Mouse (Mus musculus): ENCODE measurements at regions not wholly inside any gene's neighbourhood (a gene's known extent, or its start where the extent isn't known, plus 50 kb on each side); places are given as distances from the start of the nearest gene placed in this dataset.

GRCm38 (mm10) chr5:50778221-50778620 is 719.4 kb upstream of the Adgra3 start:
- ATAC-seq (replicated peaks; ENCODE audit: low FRiP score, low read depth) = no peak
- no peak overlapping the region for H3K27ac ChIP-seq
- 94% methylated on average over 6 of the region's 6 CpGs for WGBS

GRCm38 (mm10) chr5:50762261-50762660 is 703.5 kb upstream of the Adgra3 start:
- no peak for ATAC-seq (replicated peaks; ENCODE audit: low FRiP score, low read depth)
- Histone ChIP-seq H3K4me1 (replicated peaks; ENCODE audit: insufficient read depth, low read length) (no peaks in the 10 kb centered on the region), H3K4me3 (replicated peaks; ENCODE audit: low read depth, low read length) (no peak overlapping the region), H3K27ac (no peak overlapping the region), H3K4me2 (ENCODE audit: low read length) (no peak overlapping the region), H3K9me3 (replicated peaks; ENCODE audit: low read length) (no peaks in the 10 kb centered on the region), H3K36me3 (ENCODE audit: insufficient read depth, low read length) (no peaks in the 10 kb centered on the region), H3K27me3 (ENCODE audit: insufficient read depth, low read length) (no peaks in the 10 kb centered on the region), H3K9ac (ENCODE audit: low read depth, low read length) (no peak overlapping the region)
- 72% methylated on average over 5 of the region's 5 CpGs for WGBS
- DNase-seq (ENCODE audit: low spot score) = no peak
- TF ChIP-seq CTCF (IDR thresholded peaks at IDR 0.05; ENCODE audit: low read depth) = no peak

More at GRCm38 (mm10) chr5:50778221-50778620, 719.4 kb upstream of the Adgra3 start:
- no peak overlapping the region for H3K9ac ChIP-seq (ENCODE audit: low read depth, low read length)
- H3K4me1 ChIP-seq (replicated peaks; ENCODE audit: insufficient read depth, low read length) = no peaks in the 10 kb centered on the region
- DNase-seq (ENCODE audit: low spot score) = no peak
- H3K27me3 ChIP-seq (ENCODE audit: insufficient read depth, low read length) = no peaks in the 10 kb centered on the region
- no peak overlapping the region for H3K4me3 ChIP-seq (replicated peaks; ENCODE audit: low read depth, low read length)
- no peaks in the 10 kb centered on the region for H3K36me3 ChIP-seq (ENCODE audit: insufficient read depth, low read length)
- no peak overlapping the region for H3K4me2 ChIP-seq (ENCODE audit: low read length)
- H3K9me3 ChIP-seq (replicated peaks; ENCODE audit: low read length) = no peaks in the 10 kb centered on the region
- TF ChIP-seq CTCF (IDR thresholded peaks at IDR 0.05; ENCODE audit: low read depth) = no peak

- 90% methylated on average over 3 of the region's 3 CpGs for WGBS
Measured at GRCm38 (mm10) chr5:50760386-50760785, 701.6 kb upstream of the Adgra3 start.

GRCm38 (mm10) chr5:50752766-50753165 is 694.0 kb upstream of the Adgra3 start:
- no peak overlapping the region for H3K4me2 ChIP-seq (ENCODE audit: low read length)
- no peak for ATAC-seq (replicated peaks; ENCODE audit: low FRiP score, low read depth)
- no peaks in the 10 kb centered on the region for H3K4me1 ChIP-seq (replicated peaks; ENCODE audit: insufficient read depth, low read length)
- H3K27me3 ChIP-seq (ENCODE audit: insufficient read depth, low read length) = no peaks in the 10 kb centered on the region
- H3K9ac ChIP-seq (ENCODE audit: low read depth, low read length) = no peak overlapping the region
- peak; percentile 13 for DNase-seq (ENCODE audit: low spot score)
- 63% methylated on average over 1 of the region's 1 CpGs for WGBS
- H3K36me3 ChIP-seq (ENCODE audit: insufficient read depth, low read length) = no peaks in the 10 kb centered on the region
- TF ChIP-seq CTCF (IDR thresholded peaks at IDR 0.05; ENCODE audit: low read depth) = peak; percentile 70
- H3K9me3 ChIP-seq (replicated peaks; ENCODE audit: low read length) = no peaks in the 10 kb centered on the region
- H3K4me3 ChIP-seq (replicated peaks; ENCODE audit: low read depth, low read length) = no peak overlapping the region
- H3K27ac ChIP-seq = no peak overlapping the region

More at GRCm38 (mm10) chr5:50760386-50760785, 701.6 kb upstream of the Adgra3 start:
- no peaks in the 10 kb centered on the region for H3K36me3 ChIP-seq (ENCODE audit: insufficient read depth, low read length)
- H3K4me2 ChIP-seq (ENCODE audit: low read length) = no peak overlapping the region
- H3K9ac ChIP-seq (ENCODE audit: low read depth, low read length) = no peak overlapping the region
- no peaks in the 10 kb centered on the region for H3K4me1 ChIP-seq (replicated peaks; ENCODE audit: insufficient read depth, low read length)
- H3K27me3 ChIP-seq (ENCODE audit: insufficient read depth, low read length) = no peaks in the 10 kb centered on the region
- no peak overlapping the region for H3K27ac ChIP-seq
- no peaks in the 10 kb centered on the region for H3K9me3 ChIP-seq (replicated peaks; ENCODE audit: low read length)
- H3K4me3 ChIP-seq (replicated peaks; ENCODE audit: low read depth, low read length) = no peak overlapping the region
- TF ChIP-seq CTCF (IDR thresholded peaks at IDR 0.05; ENCODE audit: low read depth) = no peak
- no peak for DNase-seq (ENCODE audit: low spot score)
- no peak for ATAC-seq (replicated peaks; ENCODE audit: low FRiP score, low read depth)

- no peak overlapping the region for H3K9ac ChIP-seq (ENCODE audit: low read depth, low read length)
- DNase-seq (ENCODE audit: low spot score) = no peak
Measured at GRCm38 (mm10) chr5:50751358-50751757, 692.6 kb upstream of the Adgra3 start.

GRCm38 (mm10) chr5:50743030-50743429 is 684.2 kb upstream of the Adgra3 start:
- 70% methylated on average over 5 of the region's 5 CpGs for WGBS
- Histone ChIP-seq H3K4me1 (replicated peaks; ENCODE audit: insufficient read depth, low read length) (no peaks in the 10 kb centered on the region), H3K27me3 (ENCODE audit: insufficient read depth, low read length) (no peaks in the 10 kb centered on the region), H3K9me3 (replicated peaks; ENCODE audit: low read length) (no peaks in the 10 kb centered on the region), H3K9ac (ENCODE audit: low read depth, low read length) (no peak overlapping the region), H3K36me3 (ENCODE audit: insufficient read depth, low read length) (no peaks in the 10 kb centered on the region), H3K4me2 (ENCODE audit: low read length) (no peak overlapping the region), H3K27ac (no peak overlapping the region), H3K4me3 (replicated peaks; ENCODE audit: low read depth, low read length) (no peak overlapping the region)
- TF ChIP-seq CTCF (IDR thresholded peaks at IDR 0.05; ENCODE audit: low read depth) = no peak
- DNase-seq (ENCODE audit: low spot score) (no peak), ATAC-seq (replicated peaks; ENCODE audit: low FRiP score, low read depth) (no peak)

More at GRCm38 (mm10) chr5:50751358-50751757, 692.6 kb upstream of the Adgra3 start:
- H3K4me2 ChIP-seq (ENCODE audit: low read length) = no peak overlapping the region
- H3K27me3 ChIP-seq (ENCODE audit: insufficient read depth, low read length) = no peaks in the 10 kb centered on the region
- no peak for ATAC-seq (replicated peaks; ENCODE audit: low FRiP score, low read depth)
- no peaks in the 10 kb centered on the region for H3K36me3 ChIP-seq (ENCODE audit: insufficient read depth, low read length)
- no peaks in the 10 kb centered on the region for H3K4me1 ChIP-seq (replicated peaks; ENCODE audit: insufficient read depth, low read length)
- 53% methylated on average over 3 of the region's 3 CpGs for WGBS
- H3K9me3 ChIP-seq (replicated peaks; ENCODE audit: low read length) = no peaks in the 10 kb centered on the region
- no peak overlapping the region for H3K4me3 ChIP-seq (replicated peaks; ENCODE audit: low read depth, low read length)
- H3K27ac ChIP-seq = no peak overlapping the region
- no peak for TF ChIP-seq CTCF (IDR thresholded peaks at IDR 0.05; ENCODE audit: low read depth)

- Histone ChIP-seq H3K4me3 (replicated peaks; ENCODE audit: low read depth, low read length) (no peak overlapping the region), H3K9ac (ENCODE audit: low read depth, low read length) (no peak overlapping the region), H3K4me2 (ENCODE audit: low read length) (no peak overlapping the region), H3K9me3 (replicated peaks; ENCODE audit: low read length) (no peaks in the 10 kb centered on the region), H3K27ac (no peak overlapping the region), H3K27me3 (ENCODE audit: insufficient read depth, low read length) (no peaks in the 10 kb centered on the region), H3K4me1 (replicated peaks; ENCODE audit: insufficient read depth, low read length) (no peaks in the 10 kb centered on the region), H3K36me3 (ENCODE audit: insufficient read depth, low read length) (no peaks in the 10 kb centered on the region)
- DNase-seq (ENCODE audit: low spot score) (no peak), ATAC-seq (replicated peaks; ENCODE audit: low FRiP score, low read depth) (no peak)
- WGBS = 72% methylated on average over 3 of the region's 3 CpGs
- no peak for TF ChIP-seq CTCF (IDR thresholded peaks at IDR 0.05; ENCODE audit: low read depth)
Measured at GRCm38 (mm10) chr5:50733711-50734110, 674.9 kb upstream of the Adgra3 start.
